Mouse (Mus musculus) neutrophil, adult 59 days (primary cell): Measurements from ENCODE around the gene Xrcc6. TPM values are rescaled to one million over a fixed set of nuclear protein-coding genes. Genes with fewer than 3 reads are reported as not detected.

Experiments used
- total RNA-seq, 2 experiments: library from RNA; stranded (reverse); gene quantifications; 1 replicate in 1 of 2; 2 replicates in 1 of 2; pipeline ENCODE4 v1.2.4; 2023

Gene Xrcc6
- total RNA-seq = 10 to 100 TPM; 20.8 to 29.1 TPM

DNA sequence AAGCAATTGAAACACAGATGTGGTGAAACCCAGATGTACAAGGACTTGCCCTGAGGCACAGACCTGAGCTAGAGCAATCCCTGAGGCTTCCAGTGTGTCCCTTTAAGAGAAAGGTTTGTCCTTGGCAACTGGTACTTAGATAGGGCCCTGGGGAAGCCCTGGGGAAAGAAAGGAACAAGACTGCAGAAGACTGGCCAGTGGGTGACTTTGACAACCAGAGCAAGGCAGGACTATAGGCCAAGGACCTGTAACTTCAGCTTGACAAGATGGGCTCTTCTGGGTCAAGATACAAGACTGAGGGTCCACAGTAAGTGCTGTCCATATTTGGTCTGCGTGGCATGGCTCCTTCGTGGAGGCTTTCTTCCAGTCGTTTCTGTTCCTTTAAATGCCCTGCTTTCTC, at the start of gene Xrcc6:
Gene Xrcc6, plus strand, starts transcription at position 190 of the 400 bp plus-strand sequence.

DNA sequence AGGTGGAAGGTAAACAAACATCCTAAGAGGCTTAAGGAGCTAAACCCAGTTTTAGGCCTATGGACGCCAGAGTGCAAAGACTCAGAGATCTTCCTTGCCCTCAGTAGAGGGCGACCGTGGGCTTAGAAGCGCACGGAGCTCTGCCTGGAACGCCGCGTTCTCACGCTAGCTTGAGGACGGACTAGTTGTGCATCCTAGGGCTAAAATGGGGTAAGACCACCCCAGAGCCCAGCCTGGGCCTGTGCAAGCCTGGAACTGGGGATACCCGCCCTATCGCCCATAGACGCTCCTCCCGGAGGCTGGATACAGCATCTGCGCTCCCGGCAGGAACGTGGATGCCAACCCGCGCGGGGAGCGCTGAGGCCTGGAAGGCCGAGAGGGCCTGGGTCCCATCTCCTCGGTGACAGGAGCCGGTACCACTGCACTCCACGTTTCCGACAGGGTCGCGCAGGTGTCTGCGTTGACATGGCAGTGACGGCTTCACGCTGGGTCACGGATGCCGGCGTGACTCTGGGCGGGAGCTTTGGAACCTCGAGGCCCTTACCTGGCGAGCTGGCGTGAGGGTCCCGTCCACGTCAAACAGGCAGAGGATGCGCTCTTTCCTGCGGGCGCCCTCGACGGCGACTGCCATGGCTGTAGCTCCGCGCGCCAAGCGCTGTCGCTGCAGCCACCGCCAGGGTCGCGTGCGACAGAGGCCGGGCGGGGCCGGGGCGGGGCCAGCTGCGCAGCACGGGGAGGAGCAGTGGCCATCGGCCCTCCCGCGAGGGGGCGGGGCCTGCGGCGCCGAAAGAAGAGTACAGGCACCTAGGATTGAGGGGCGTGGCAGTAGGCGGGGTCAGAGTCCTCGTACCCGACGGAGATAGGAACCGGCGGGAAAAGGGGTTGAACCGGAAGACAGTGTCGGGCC, 27.2 kb upstream of the Xrcc6 start, which contains the start of gene Pmm1:
Gene Pmm1, minus strand, starts transcription at position 760 of the 907 bp plus-strand sequence.

GRCm38 (mm10) chr15:81980321-81980720, 7.3 kb upstream of the Xrcc6 start, which contains the start of gene 1700029P11Rik:
1700029P11Rik (plus strand) TSS chr15:81980540.

GRCm38 (mm10) chr15:82033762-82034161, 46.1 kb downstream of the Xrcc6 start, which contains the start of gene Desi1:
Desi1 (minus strand) TSS chr15:82033862.

GRCm38 (mm10) chr15:82047080-82047883, 59.6 kb downstream of the Xrcc6 start, which contains the start of gene Snu13:
Snu13 (minus strand) TSS chr15:82047598.

GRCm38 (mm10) chr15:82058719-82059201, 71.1 kb downstream of the Xrcc6 start, which contains the start of gene 4930407I10Rik:
4930407I10Rik (plus strand) TSS chr15:82059151.

GRCm38 (mm10) chr15:82069898-82070297, 82.3 kb downstream of the Xrcc6 start, which contains the start of gene Mei1:
Mei1 (plus strand) TSS chr15:82069996.

Other genes with a start within 250 kb of the Xrcc6 start
- gene Zc3h7b, start 242.8 kb upstream of the Xrcc6 start, total RNA-seq = 1 to 10 TPM; 9.2 to 9.6 TPM
- gene Rangap1, start 242.3 kb upstream of the Xrcc6 start, total RNA-seq = 10 to 100 TPM; 56.2 TPM
- 1 to 10 TPM; 5.9 to 8.3 TPM for gene Tef, start 185.4 kb upstream of the Xrcc6 start, total RNA-seq
- 10 to 100 TPM; 43.9 to 47.3 TPM for gene Tob2, start 129.0 kb upstream of the Xrcc6 start, total RNA-seq
- 10 to 100 TPM; 38.8 to 45.4 TPM for gene Phf5a, start 115.9 kb upstream of the Xrcc6 start, total RNA-seq
- gene Aco2, start 115.5 kb upstream of the Xrcc6 start, total RNA-seq = 10 to 100 TPM; 81.9 to 87.8 TPM
- gene Polr3h, start 61.6 kb upstream of the Xrcc6 start, total RNA-seq = 1 to 10 TPM; 4.7 to 6.5 TPM
- not detected for gene Csdc2, start 51.1 kb upstream of the Xrcc6 start, total RNA-seq
- gene Pmm1, start 26.9 kb upstream of the Xrcc6 start, total RNA-seq = 10 to 100 TPM; 32.6 to 33.6 TPM
- gene 1700029P11Rik, start 7.3 kb upstream of the Xrcc6 start, total RNA-seq = not detected
- 10 to 100 TPM; 18.6 to 23.8 TPM for gene Desi1, start 46.0 kb downstream of the Xrcc6 start, total RNA-seq
- 10 to 100 TPM; 44.8 to 47.4 TPM for gene Snu13, start 59.8 kb downstream of the Xrcc6 start, total RNA-seq
- gene 4930407I10Rik, start 71.3 kb downstream of the Xrcc6 start, total RNA-seq = not detected
- not detected for gene Mei1, start 82.2 kb downstream of the Xrcc6 start, total RNA-seq
- gene Ccdc134, start 140.1 kb downstream of the Xrcc6 start, total RNA-seq = 10 to 100 TPM; 11.2 to 12.7 TPM
- gene Srebf2, start 159.3 kb downstream of the Xrcc6 start, total RNA-seq = 10 to 100 TPM; 76.3 to 79.6 TPM
- gene Shisa8, start 225.0 kb downstream of the Xrcc6 start, total RNA-seq = under 1 TPM in 1 of 2 experiments, not detected in 1; 0.40 TPM
- gene Tnfrsf13c, start 236.5 kb downstream of the Xrcc6 start, total RNA-seq = 1 to 10 TPM; 1.8 to 4.3 TPM